Comparison of ENCODE assay signal across 10 mouse cellular contexts in the genomic region with DNA sequence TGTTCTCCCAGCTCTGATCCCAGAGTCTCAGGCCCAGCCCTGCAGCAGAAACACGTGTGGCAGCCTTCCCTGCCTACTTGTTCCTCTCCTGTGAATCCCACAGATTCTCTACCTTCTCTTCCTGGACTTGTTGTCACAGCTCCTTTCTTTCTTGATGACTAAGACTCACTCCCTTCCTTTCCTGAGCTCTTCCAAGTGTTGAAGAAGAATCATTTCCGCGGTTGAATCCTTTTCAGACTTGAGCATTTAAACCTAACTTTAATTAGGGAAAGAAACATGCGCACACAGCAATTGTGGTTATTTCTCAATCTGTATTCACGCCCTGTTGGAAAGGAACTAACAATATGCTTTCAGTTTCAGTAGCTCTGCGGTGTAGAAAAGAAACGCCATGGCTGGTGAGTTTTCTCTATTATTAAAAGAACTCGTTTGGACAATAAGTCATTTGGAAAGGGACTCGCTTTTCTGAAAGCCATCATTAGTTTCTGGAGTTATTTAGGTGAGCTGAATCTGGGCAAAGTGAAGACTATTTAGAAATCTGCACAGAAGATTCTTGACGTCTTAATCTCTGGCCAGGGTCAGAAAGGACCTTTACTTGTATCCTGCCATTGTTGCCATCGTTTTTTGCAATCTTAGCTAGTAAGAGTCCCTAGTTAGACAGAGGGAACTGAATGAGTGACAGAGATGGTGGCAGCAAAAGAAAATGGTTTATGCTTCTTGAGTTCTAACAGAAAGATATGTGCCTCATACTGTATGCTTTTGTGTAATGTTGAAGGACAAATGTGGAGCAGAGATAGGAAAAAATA. TPM values are rescaled to one million over a fixed set of nuclear protein-coding genes. Genes with fewer than 3 reads are reported as not detected.
DNase-seq lines count a peak whose midpoint lies in the region; ATAC-seq and TF ChIP-seq lines count a peak whose summit lies in the region.
"Had no signal": no experiment of that assay in that cellular context is flagged by ENCODE, and none has a peak within 500 bp of the region (broad histone marks: within the 10 kb centered on the region; RNA-seq: fewer than 3 reads in every experiment).

A gene (plus strand): TSS at position 189 of the 803 bp plus-strand sequence.

- TF ChIP-seq POLR2A in liver, adult 2 months (IDR thresholded peaks at IDR 0.05; ENCODE audit: extremely low read depth, insufficient read depth, low read length) = no peak

- ATAC-seq in liver, embryonic 11.5 days (replicated peaks; ENCODE audit: low FRiP score) = no peak
- ATAC-seq in CD4-positive, CD25-positive, alpha-beta regulatory T cell, adult 4 months = peak; percentile 84
- peak; percentile 90 for ATAC-seq in granulocyte monocyte progenitor cell, adult 5-6 weeks (replicated peaks; ENCODE audit: poor library complexity, severe bottlenecking)
- ATAC-seq in cerebellum, adult (ENCODE audit: insufficient number of reproducible peaks, low FRiP score, low TSS enrichment) = no peak

- no peaks in the 10 kb centered on the region for H3K9me3 ChIP-seq in liver, embryonic 11.5 days (ENCODE audit: control insufficient read depth, low read length)
- H3K9me3 ChIP-seq: embryonic facial prominence, embryonic 12.5 days; midbrain, embryonic 12.5 days had no signal

- no peaks in the 10 kb centered on the region for H3K27me3 ChIP-seq in liver, adult 2 months (ENCODE audit: control insufficient read depth, insufficient read depth, low read length)
- H3K27me3 ChIP-seq in liver, embryonic 11.5 days (replicated peaks; ENCODE audit: control insufficient read depth, insufficient read depth, low read length) = no peaks in the 10 kb centered on the region
- H3K27me3 ChIP-seq: embryonic facial prominence, embryonic 12.5 days; midbrain, embryonic 12.5 days had no signal

- H3K4me1 ChIP-seq in liver, adult 2 months (ENCODE audit: control insufficient read depth, insufficient read depth, low read length) = no peaks in the 10 kb centered on the region
- H3K4me1 ChIP-seq in liver, embryonic 11.5 days (replicated peaks; ENCODE audit: control insufficient read depth, insufficient read depth, low read length) = no peaks in the 10 kb centered on the region
- H3K4me1 ChIP-seq: embryonic facial prominence, embryonic 12.5 days; midbrain, embryonic 12.5 days had no signal

- WGBS in liver, adult 2 months = 57% methylated on average over 11 of the region's 11 CpGs
- WGBS in liver, embryonic 11.5 days = 75% methylated on average over 11 of the region's 11 CpGs

- peak; percentile 44 for DNase-seq in liver, adult 2 months (ENCODE audit: extremely low read depth, low read depth, low spot score)
- no peak for DNase-seq in liver, embryonic 11.5 days (ENCODE audit: low spot score)
- peak; percentile 17 for DNase-seq in naive thymus-derived CD4-positive, alpha-beta T cell, adult 2 months (ENCODE audit: low read depth)
- no peak for DNase-seq in layer of hippocampus, postnatal 10 days (ENCODE audit: low spot score in 2 of 2)
- DNase-seq: left cerebral cortex, postnatal 4 days had no signal

- no peaks in the 10 kb centered on the region; the same call in 1 of the 2 replicates for H3K36me3 ChIP-seq in liver, adult 2 months (ENCODE audit: control insufficient read depth, insufficient read depth, low read length)
- no peaks in the 10 kb centered on the region for H3K36me3 ChIP-seq in liver, embryonic 11.5 days (ENCODE audit: control insufficient read depth, insufficient read depth, low read length)
- H3K36me3 ChIP-seq: embryonic facial prominence, embryonic 12.5 days; midbrain, embryonic 12.5 days had no signal

- H3K4me2 ChIP-seq in liver, embryonic 11.5 days = no peak within 1 kb of the TSS
- H3K4me2 ChIP-seq: embryonic facial prominence, embryonic 12.5 days; midbrain, embryonic 12.5 days had no signal

- peak within 1 kb of the TSS; percentile 48 for H3K4me3 ChIP-seq in liver, adult 2 months (ENCODE audit: insufficient read depth, low read depth, low read length)
- no peak within 1 kb of the TSS for H3K4me3 ChIP-seq in liver, embryonic 11.5 days (ENCODE audit: low read depth, low read length)
- H3K4me3 ChIP-seq: embryonic facial prominence, embryonic 12.5 days; midbrain, embryonic 12.5 days had no signal

- H3K79me2 ChIP-seq in liver, adult 2 months (ENCODE audit: control insufficient read depth, insufficient read depth, low read length) = no peaks in the 10 kb centered on the region

- H3K27ac ChIP-seq in liver, adult 2 months (replicated peaks; ENCODE audit: insufficient read depth, low read depth, low read length) = peak within 1 kb of the TSS; percentile 72
- no peak within 1 kb of the TSS for H3K27ac ChIP-seq in liver, embryonic 11.5 days (ENCODE audit: low read depth, low read length)
- H3K27ac ChIP-seq: embryonic facial prominence, embryonic 12.5 days; midbrain, embryonic 12.5 days had no signal

- no peak for TF ChIP-seq CTCF in liver, adult 2 months (IDR thresholded peaks at IDR 0.05; ENCODE audit: low read depth, low read length)

- H3K9ac ChIP-seq in liver, adult 2 months (ENCODE audit: low read depth, low read length) = no peak within 1 kb of the TSS; the same call in 1 of the 2 replicates
- H3K9ac ChIP-seq in liver, embryonic 11.5 days (ENCODE audit: low read depth, low read length) = no peak within 1 kb of the TSS
- H3K9ac ChIP-seq: embryonic facial prominence, embryonic 12.5 days; midbrain, embryonic 12.5 days had no signal

RNA-seq across cellular contexts. Expression of the gene that starts here (rescaled TPM):
- 2.4 and 3.6 TPM in 2 replicates for total RNA-seq in liver, adult 2 months (2014; rRNA removed)
- polyA plus RNA-seq in liver, adult 2 months (2012; rRNA removed) = 0.18 and 0.25 TPM in 2 replicates
- polyA plus RNA-seq in liver, embryonic 11.5 days (2014; fragmentation: Nextera tagmentation; extraction: Ambion mirVana) = 2.2 and 2.5 TPM in 2 replicates
- 10 to 100 TPM; 96.1 to 98.0 TPM for polyA plus RNA-seq in CD4-positive, CD25-positive, alpha-beta regulatory T cell, adult 4 months (2017; shearing (Covaris generic))
- 76.1 and 84.5 TPM in 2 replicates for total RNA-seq in granulocyte monocyte progenitor cell, adult 5-6 weeks (2014; fragmentation: Nextera tagmentation)
- 79.3 and 112 TPM in 2 replicates for total RNA-seq in granulocyte monocyte progenitor cell, adult 5-6 weeks (2017)
- total RNA-seq in layer of hippocampus, postnatal 10 days (2021) = 1 to 10 TPM; 2.7 to 2.9 TPM

Comparison
In these comparisons a context has a peak if more than half of its experiments do, and no peak if none do; other contexts are left out.
1. RNA of the gene that starts here (total RNA-seq): 76.1 to 112 TPM in granulocyte monocyte progenitor cell, adult 5-6 weeks; 2.4 to 3.6 TPM in liver, adult 2 months and 2.7 to 2.9 TPM in layer of hippocampus, postnatal 10 days; every median in the first group is over 10 times any median in the second.
2. RNA of the gene that starts here (polyA plus RNA-seq): 96.1 to 98.0 TPM in CD4-positive, CD25-positive, alpha-beta regulatory T cell, adult 4 months; 2.2 to 2.5 TPM in liver, embryonic 11.5 days and 0.18 to 0.25 TPM in liver, adult 2 months; every median in the first group is over 10 times any median in the second.
3. DNase-seq: peak in liver, adult 2 months (single experiment) and naive thymus-derived CD4-positive, alpha-beta T cell, adult 2 months (single experiment); none in liver, embryonic 11.5 days (single experiment) and layer of hippocampus, postnatal 10 days (0 of 2).
4. ATAC-seq: peak in CD4-positive, CD25-positive, alpha-beta regulatory T cell, adult 4 months (single experiment) and granulocyte monocyte progenitor cell, adult 5-6 weeks (single experiment); none in liver, embryonic 11.5 days (single experiment) and cerebellum, adult (single experiment).